Mouse (Mus musculus): Measurements from ENCODE around the gene Ppp2ca. TPM values are rescaled to one million over a fixed set of nuclear protein-coding genes. Genes with fewer than 3 reads are reported as not detected.
A peak's percentile ranks its signal among the peaks of the same experiment; 100 is the strongest.

The Ppp2ca gene
- 91.2 and 95.4 TPM in 2 replicates for polyA plus RNA-seq (2014; fragmentation: Nextera tagmentation; extraction: Ambion mirVana)

DNA sequence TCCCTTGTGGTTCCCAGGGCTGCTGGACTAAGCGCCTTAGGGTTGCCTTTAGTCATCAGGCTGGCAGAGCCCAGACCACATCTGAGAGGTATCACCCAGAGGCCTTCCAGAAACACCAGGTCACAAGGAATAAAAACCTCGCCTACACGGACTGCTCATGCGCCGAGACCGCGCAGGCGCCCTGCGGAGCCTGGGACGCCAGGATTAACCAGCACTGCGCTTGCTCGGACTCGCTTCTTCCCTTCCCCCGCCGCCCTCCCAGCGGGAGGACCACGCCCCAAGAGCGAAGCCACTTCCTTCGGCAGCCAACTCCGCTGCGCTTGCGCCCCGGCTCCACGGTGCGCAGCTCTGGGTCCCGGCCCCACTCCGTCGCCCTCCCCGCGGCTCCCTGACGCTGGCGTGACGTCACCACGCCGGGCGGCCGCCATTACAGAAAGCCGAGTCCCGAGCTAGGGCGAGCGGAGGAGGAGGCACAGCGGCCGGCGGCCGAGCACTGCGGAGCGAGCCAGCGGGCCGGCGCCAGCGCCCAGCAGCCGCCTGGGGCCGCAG lies at the start of gene Ppp2ca:
Gene Ppp2ca (plus strand): TSS at position 284 of the 549 bp plus-strand sequence.
- under 1% methylated on average over 19 of the region's 53 CpGs for whole genome bisulfite sequencing
- ATAC-seq (ENCODE audit: low read depth) (peak; percentile 99), DNase-seq (ENCODE audit: low spot score) (peak; percentile 100)
- Histone ChIP-seq H3K9ac (ENCODE audit: low read depth, low read length) (peak within 1 kb of the TSS; percentile 100), H3K4me1 (ENCODE audit: control insufficient read depth, insufficient read depth, low read length) (peaks cover 24% of the 10 kb centered on the region), H3K4me2 (ENCODE audit: low read depth, low read length) (peak within 1 kb of the TSS; percentile 83), H3K4me3 (ENCODE audit: low read depth, low read length) (peak within 1 kb of the TSS; percentile 97), H3K27ac (replicated peaks; ENCODE audit: low read depth, low read length) (peak within 1 kb of the TSS; percentile 100), H3K27me3 (replicated peaks; ENCODE audit: control insufficient read depth, insufficient read depth, low read length) (no peaks in the 10 kb centered on the region), H3K9me3 (ENCODE audit: control insufficient read depth, low read length) (no peaks in the 10 kb centered on the region), H3K36me3 (ENCODE audit: control insufficient read depth, insufficient read depth, low read length) (no peaks in the 10 kb centered on the region)

DNA sequence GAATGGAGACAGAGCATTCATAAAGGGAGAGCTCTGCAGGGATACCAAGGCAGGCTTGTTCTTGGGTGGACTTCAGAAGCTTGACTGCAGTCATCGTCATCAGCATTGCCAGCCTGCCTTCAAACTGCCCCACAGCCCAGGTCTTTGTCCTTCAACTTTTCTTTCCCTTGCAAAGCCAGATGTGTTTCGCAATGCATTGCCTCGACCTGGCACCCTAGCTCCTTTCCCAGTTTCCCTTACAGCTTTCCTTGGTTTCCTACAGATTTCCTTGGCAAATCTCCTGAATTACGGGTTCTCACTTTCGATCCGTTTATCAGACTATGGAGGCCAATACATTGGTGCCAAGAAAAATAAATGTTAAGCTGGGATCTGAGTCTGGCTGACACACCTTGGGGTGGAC lies 45.1 kb upstream of the Ppp2ca start:
- Histone ChIP-seq H3K9me3 (ENCODE audit: control insufficient read depth, low read length) (no peaks in the 10 kb centered on the region), H3K27me3 (replicated peaks; ENCODE audit: control insufficient read depth, insufficient read depth, low read length) (no peaks in the 10 kb centered on the region), H3K27ac (replicated peaks; ENCODE audit: low read depth, low read length) (no peak overlapping the region), H3K4me2 (ENCODE audit: low read depth, low read length) (no peak overlapping the region), H3K36me3 (ENCODE audit: control insufficient read depth, insufficient read depth, low read length) (no peaks in the 10 kb centered on the region), H3K4me3 (ENCODE audit: low read depth, low read length) (no peak overlapping the region), H3K9ac (ENCODE audit: low read depth, low read length) (no peak overlapping the region), H3K4me1 (ENCODE audit: control insufficient read depth, insufficient read depth, low read length) (no peaks in the 10 kb centered on the region)
- ATAC-seq (ENCODE audit: low read depth) (no peak), DNase-seq (ENCODE audit: low spot score) (no peak)
- 75% methylated on average over 6 of the region's 6 CpGs for WGBS

DNA sequence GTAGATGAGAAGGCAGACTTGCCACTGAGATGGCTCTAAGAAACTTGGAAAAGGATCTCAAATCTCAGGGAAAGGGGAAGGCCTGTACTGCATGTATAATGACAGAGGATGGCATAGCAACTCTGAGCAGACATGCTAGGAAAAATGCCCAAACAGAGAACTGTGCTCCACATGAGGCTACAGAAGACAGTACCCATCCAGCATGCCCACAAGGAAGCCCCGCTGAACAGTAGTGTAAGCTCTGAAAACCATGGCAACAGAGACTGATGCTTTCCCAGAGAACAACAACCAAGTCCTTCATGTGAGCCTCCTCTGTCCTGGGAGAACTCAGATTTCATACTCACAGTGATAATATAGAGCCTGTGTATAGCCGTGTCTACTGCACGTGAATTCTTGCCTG lies 43.8 kb upstream of the Ppp2ca start:
- Histone ChIP-seq H3K27me3 (replicated peaks; ENCODE audit: control insufficient read depth, insufficient read depth, low read length) (no peaks in the 10 kb centered on the region), H3K9ac (ENCODE audit: low read depth, low read length) (no peak overlapping the region), H3K9me3 (ENCODE audit: control insufficient read depth, low read length) (no peaks in the 10 kb centered on the region), H3K36me3 (ENCODE audit: control insufficient read depth, insufficient read depth, low read length) (no peaks in the 10 kb centered on the region), H3K4me3 (ENCODE audit: low read depth, low read length) (no peak overlapping the region), H3K4me1 (ENCODE audit: control insufficient read depth, insufficient read depth, low read length) (no peaks in the 10 kb centered on the region), H3K4me2 (ENCODE audit: low read depth, low read length) (no peak overlapping the region), H3K27ac (replicated peaks; ENCODE audit: low read depth, low read length) (no peak overlapping the region)
- ATAC-seq (ENCODE audit: low read depth) = no peak
- no peak for DNase-seq (ENCODE audit: low spot score)
- WGBS = 79% methylated on average over 3 of the region's 3 CpGs

DNA sequence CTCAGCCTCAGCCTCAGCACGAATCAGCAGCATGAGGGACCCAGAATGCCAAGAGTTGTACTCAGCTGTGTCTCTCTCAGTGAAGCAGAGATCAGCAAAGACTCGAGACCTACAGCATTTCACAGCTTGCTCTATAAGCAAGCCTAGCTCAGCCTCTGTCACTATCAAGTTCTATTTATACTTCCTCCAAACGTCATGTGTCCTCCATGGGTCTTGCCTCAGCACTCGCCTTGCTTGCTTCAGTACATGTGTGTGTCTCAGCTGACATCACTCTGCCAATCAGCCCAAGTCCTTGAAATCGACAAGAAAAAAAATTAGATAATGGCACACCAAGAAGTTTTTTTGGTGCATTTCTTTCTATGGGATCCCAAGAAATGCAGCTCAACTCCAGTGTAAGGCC lies 42.3 kb upstream of the Ppp2ca start:
- H3K36me3 ChIP-seq (ENCODE audit: control insufficient read depth, insufficient read depth, low read length) = no peaks in the 10 kb centered on the region
- ATAC-seq (ENCODE audit: low read depth) (no peak), DNase-seq (ENCODE audit: low spot score) (no peak)
- no peak overlapping the region for H3K27ac ChIP-seq (replicated peaks; ENCODE audit: low read depth, low read length)
- 75% methylated on average over 5 of the region's 5 CpGs for WGBS
- no peak overlapping the region for H3K4me3 ChIP-seq (ENCODE audit: low read depth, low read length)
- no peaks in the 10 kb centered on the region for H3K4me1 ChIP-seq (ENCODE audit: control insufficient read depth, insufficient read depth, low read length)
- no peak overlapping the region for H3K4me2 ChIP-seq (ENCODE audit: low read depth, low read length)
- H3K27me3 ChIP-seq (replicated peaks; ENCODE audit: control insufficient read depth, insufficient read depth, low read length) = no peaks in the 10 kb centered on the region
- H3K9ac ChIP-seq (ENCODE audit: low read depth, low read length) = no peak overlapping the region
- H3K9me3 ChIP-seq (ENCODE audit: control insufficient read depth, low read length) = no peaks in the 10 kb centered on the region

DNA sequence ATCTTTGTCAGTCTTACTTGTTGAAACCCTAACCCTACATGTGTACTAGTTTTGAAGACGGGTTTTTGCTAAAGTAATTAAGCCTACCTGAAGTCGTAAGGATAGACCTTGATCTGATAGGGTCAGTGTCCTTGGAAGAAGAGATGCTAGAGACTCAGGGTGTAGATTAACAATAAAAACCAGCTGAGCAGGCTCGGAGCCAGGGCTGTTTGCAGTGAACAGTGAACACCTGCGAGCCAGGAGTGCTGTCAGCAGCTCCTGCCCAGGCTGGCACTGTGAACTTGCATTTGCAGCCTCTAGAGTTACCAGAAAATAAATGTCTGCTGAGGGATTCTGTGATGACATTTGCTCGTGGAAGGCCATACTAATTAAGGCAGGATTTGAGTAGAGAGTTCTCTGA lies 39.5 kb upstream of the Ppp2ca start:
- DNase-seq (ENCODE audit: low spot score) (peak; percentile 15), ATAC-seq (ENCODE audit: low read depth) (0 out of 2 replicates have a peak, but pooled peaks have one; percentile 22)
- H3K4me3 ChIP-seq (ENCODE audit: low read depth, low read length) = no peak overlapping the region
- H3K4me1 ChIP-seq (ENCODE audit: control insufficient read depth, insufficient read depth, low read length) = no peaks in the 10 kb centered on the region
- no peaks in the 10 kb centered on the region for H3K36me3 ChIP-seq (ENCODE audit: control insufficient read depth, insufficient read depth, low read length)
- no peak overlapping the region for H3K27ac ChIP-seq (replicated peaks; ENCODE audit: low read depth, low read length)
- H3K4me2 ChIP-seq (ENCODE audit: low read depth, low read length) = no peak overlapping the region
- H3K27me3 ChIP-seq (replicated peaks; ENCODE audit: control insufficient read depth, insufficient read depth, low read length) = no peaks in the 10 kb centered on the region
- no peak overlapping the region for H3K9ac ChIP-seq (ENCODE audit: low read depth, low read length)
- 54% methylated on average over 5 of the region's 5 CpGs for WGBS
- no peaks in the 10 kb centered on the region for H3K9me3 ChIP-seq (ENCODE audit: control insufficient read depth, low read length)

DNA sequence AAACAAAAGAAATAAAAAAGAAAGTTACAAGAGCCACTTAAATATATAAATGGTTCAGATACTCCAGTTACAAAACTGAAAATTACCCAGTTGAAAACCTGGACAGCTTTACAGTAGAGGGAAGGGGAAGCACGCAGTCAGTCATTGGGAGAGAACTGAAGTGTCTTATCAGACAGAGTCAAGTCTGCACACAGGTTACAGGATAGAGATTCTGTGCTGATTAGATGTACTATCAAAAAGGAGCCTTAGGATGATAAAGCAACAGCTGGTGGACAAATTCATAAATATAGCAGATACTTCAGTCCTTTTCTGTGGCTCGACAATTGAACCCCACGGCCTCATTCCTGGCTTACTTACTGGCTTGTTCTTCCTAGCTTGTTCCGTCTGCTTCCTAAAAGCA lies 38.2 kb upstream of the Ppp2ca start:
- ATAC-seq (ENCODE audit: low read depth) = no peak
- no peak overlapping the region for H3K9ac ChIP-seq (ENCODE audit: low read depth, low read length)
- H3K27ac ChIP-seq (replicated peaks; ENCODE audit: low read depth, low read length) = no peak overlapping the region
- no peak for DNase-seq (ENCODE audit: low spot score)
- WGBS = 85% methylated on average over 4 of the region's 4 CpGs
- no peak overlapping the region for H3K4me3 ChIP-seq (ENCODE audit: low read depth, low read length)
- no peaks in the 10 kb centered on the region for H3K27me3 ChIP-seq (replicated peaks; ENCODE audit: control insufficient read depth, insufficient read depth, low read length)
- no peaks in the 10 kb centered on the region for H3K36me3 ChIP-seq (ENCODE audit: control insufficient read depth, insufficient read depth, low read length)
- H3K4me1 ChIP-seq (ENCODE audit: control insufficient read depth, insufficient read depth, low read length) = no peaks in the 10 kb centered on the region
- H3K4me2 ChIP-seq (ENCODE audit: low read depth, low read length) = no peak overlapping the region
- no peaks in the 10 kb centered on the region for H3K9me3 ChIP-seq (ENCODE audit: control insufficient read depth, low read length)

DNA sequence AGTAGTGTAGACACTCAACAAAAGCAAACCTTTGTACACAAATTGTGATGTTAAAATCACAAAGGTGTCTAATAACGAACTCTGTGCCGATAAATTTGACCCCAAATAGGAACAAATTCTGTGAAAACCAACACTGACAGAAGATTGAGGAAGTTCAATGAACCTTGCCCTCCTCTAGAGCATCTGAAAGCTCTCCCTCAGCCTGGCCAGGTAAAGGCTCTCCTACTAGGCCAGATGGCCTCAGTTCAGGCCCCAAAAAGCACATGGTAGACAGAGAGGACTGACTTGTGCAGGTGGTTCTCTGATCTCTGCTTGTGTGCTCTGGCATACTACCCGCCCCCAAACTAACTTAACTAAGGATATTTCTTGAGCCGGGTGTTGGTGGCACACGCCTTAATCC lies 36.1 kb upstream of the Ppp2ca start:
- H3K4me1 ChIP-seq (ENCODE audit: control insufficient read depth, insufficient read depth, low read length) = no peaks in the 10 kb centered on the region
- ATAC-seq (ENCODE audit: low read depth) = no peak
- no peak for DNase-seq (ENCODE audit: low spot score)
- no peaks in the 10 kb centered on the region for H3K9me3 ChIP-seq (ENCODE audit: control insufficient read depth, low read length)
- no peak overlapping the region for H3K4me2 ChIP-seq (ENCODE audit: low read depth, low read length)
- no peaks in the 10 kb centered on the region for H3K36me3 ChIP-seq (ENCODE audit: control insufficient read depth, insufficient read depth, low read length)
- no peak overlapping the region for H3K9ac ChIP-seq (ENCODE audit: low read depth, low read length)
- H3K4me3 ChIP-seq (ENCODE audit: low read depth, low read length) = no peak overlapping the region
- H3K27me3 ChIP-seq (replicated peaks; ENCODE audit: control insufficient read depth, insufficient read depth, low read length) = no peaks in the 10 kb centered on the region
- H3K27ac ChIP-seq (replicated peaks; ENCODE audit: low read depth, low read length) = no peak overlapping the region
- WGBS = 97% methylated on average over 5 of the region's 5 CpGs

DNA sequence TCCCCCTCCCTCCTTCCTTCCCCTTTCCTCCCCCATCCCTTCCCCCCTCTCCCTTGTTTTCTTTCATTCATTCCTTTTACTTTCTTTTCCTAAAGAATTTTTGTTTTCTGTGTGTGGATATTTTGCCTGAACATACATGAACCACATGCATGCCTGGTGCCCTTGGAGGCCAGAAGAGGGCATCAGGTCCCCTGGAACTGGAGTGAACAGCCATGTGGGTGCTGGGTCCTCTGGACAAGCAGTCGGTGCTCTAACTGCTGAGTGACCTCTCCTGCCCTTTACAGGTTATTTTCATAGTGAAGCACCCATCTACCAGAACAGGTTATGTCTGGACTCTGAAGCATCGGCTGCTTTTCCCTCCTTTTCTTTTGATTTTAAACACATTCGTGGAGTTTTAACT lies 34.1 kb upstream of the Ppp2ca start:
- no peaks in the 10 kb centered on the region for H3K9me3 ChIP-seq (ENCODE audit: control insufficient read depth, low read length)
- H3K27me3 ChIP-seq (replicated peaks; ENCODE audit: control insufficient read depth, insufficient read depth, low read length) = no peaks in the 10 kb centered on the region
- DNase-seq (ENCODE audit: low spot score) (no peak), ATAC-seq (ENCODE audit: low read depth) (no peak)
- no peak overlapping the region for H3K4me3 ChIP-seq (ENCODE audit: low read depth, low read length)
- H3K9ac ChIP-seq (ENCODE audit: low read depth, low read length) = no peak overlapping the region
- H3K4me1 ChIP-seq (ENCODE audit: control insufficient read depth, insufficient read depth, low read length) = no peaks in the 10 kb centered on the region
- WGBS = 50% methylated on average over 3 of the region's 3 CpGs
- no peak overlapping the region for H3K27ac ChIP-seq (replicated peaks; ENCODE audit: low read depth, low read length)
- H3K4me2 ChIP-seq (ENCODE audit: low read depth, low read length) = no peak overlapping the region
- no peaks in the 10 kb centered on the region for H3K36me3 ChIP-seq (ENCODE audit: control insufficient read depth, insufficient read depth, low read length)

DNA sequence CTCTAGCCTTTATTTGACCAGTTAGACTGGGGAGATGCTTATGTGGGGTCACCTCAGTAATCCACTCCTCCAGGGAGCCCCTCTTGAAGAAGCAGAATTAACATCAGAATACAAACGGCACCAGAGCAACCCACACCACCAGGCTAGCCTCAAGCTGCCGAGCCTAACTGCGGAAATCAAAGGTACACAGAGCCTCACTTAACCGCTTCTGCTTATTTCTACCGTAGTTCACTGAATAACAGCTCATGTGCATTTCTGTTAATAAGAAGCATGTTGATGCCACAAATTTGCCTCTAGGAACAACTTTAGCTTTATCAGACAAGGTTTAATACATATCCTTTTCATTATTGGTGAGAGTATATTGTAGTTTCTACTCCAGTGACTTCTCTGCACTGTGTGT lies 32.6 kb upstream of the Ppp2ca start:
- no peaks in the 10 kb centered on the region for H3K27me3 ChIP-seq (replicated peaks; ENCODE audit: control insufficient read depth, insufficient read depth, low read length)
- no peak overlapping the region for H3K4me3 ChIP-seq (ENCODE audit: low read depth, low read length)
- DNase-seq (ENCODE audit: low spot score) = no peak
- 14% methylated on average over 5 of the region's 5 CpGs for WGBS
- 0 out of 2 replicates have a peak overlapping the region, but pooled peaks have one; percentile 15 for H3K9ac ChIP-seq (ENCODE audit: low read depth, low read length)
- no peak overlapping the region for H3K27ac ChIP-seq (replicated peaks; ENCODE audit: low read depth, low read length)
- H3K4me1 ChIP-seq (ENCODE audit: control insufficient read depth, insufficient read depth, low read length) = no peaks in the 10 kb centered on the region
- H3K36me3 ChIP-seq (ENCODE audit: control insufficient read depth, insufficient read depth, low read length) = no peaks in the 10 kb centered on the region
- ATAC-seq (ENCODE audit: low read depth) = no peak
- no peak overlapping the region for H3K4me2 ChIP-seq (ENCODE audit: low read depth, low read length)
- no peaks in the 10 kb centered on the region for H3K9me3 ChIP-seq (ENCODE audit: control insufficient read depth, low read length)
